Mouse (Mus musculus) kidney, embryonic 16.5 days (tissue): Measurements from ENCODE around the gene Gm49325. TPM values are rescaled to one million over a fixed set of nuclear protein-coding genes. Genes with fewer than 3 reads are reported as not detected.
A peak's percentile ranks its signal among the peaks of the same experiment; 100 is the strongest.

Source experiments
- ATAC-seq: fragments of 200-750 bp; cut with Nextera tagmentation; 2 replicates; pipeline ENCODE4 v1.8.0; 2017; ENCODE audit warnings: moderate TSS enrichment; ENCODE audit not compliant: low FRiP score, low TSS enrichment
- H3K27ac ChIP-seq: fragments of 300-500 bp; sonication (generic); 2 replicates; pipeline ENCODE4 v1.5.1; 2014; ENCODE audit warnings: low read length
- H3K27me3 ChIP-seq: fragments of 300-500 bp; sonication (generic); 2 replicates; pipeline ENCODE4 v1.6.1; 2014; ENCODE audit warnings: low read length, control low read depth, mixed read lengths; ENCODE audit not compliant: insufficient read depth
- H3K36me3 ChIP-seq: fragments of 300-500 bp; sonication (generic); 2 replicates; pipeline ENCODE4 v1.6.1; 2014; ENCODE audit warnings: low read length, control low read depth, mixed read lengths; ENCODE audit not compliant: insufficient read depth
- H3K4me1 ChIP-seq: fragments of 300-500 bp; sonication (generic); 2 replicates; pipeline ENCODE4 v1.6.1; 2014; ENCODE audit warnings: low read length, control low read depth, mixed read lengths; ENCODE audit not compliant: insufficient read depth
- H3K4me2 ChIP-seq: fragments of 300-500 bp; sonication (generic); replicated peaks from 2 replicates; pipeline ENCODE4 v1.6.1; 2014; ENCODE audit warnings: low read depth, low read length
- H3K4me3 ChIP-seq: fragments of 300-500 bp; sonication (generic); 2 replicates; pipeline ENCODE4 v1.5.1; 2014; ENCODE audit warnings: mild to moderate bottlenecking, low read length
- H3K9ac ChIP-seq: fragments of 300-500 bp; sonication (generic); replicated peaks from 2 replicates; pipeline ENCODE4 v1.6.1; 2014; ENCODE audit warnings: low read length
- H3K9me3 ChIP-seq: fragments of 300-500 bp; sonication (generic); 2 replicates; pipeline ENCODE4 v1.6.1; 2016; ENCODE audit warnings: low read length, control low read depth
- WGBS: fragments of 180-500 bp; shearing (Covaris S2); extraction: QIAGEN DNeasy Blood & Tissue Kit; methylation state at CpG from one replicate; pipeline ENCODE4 v1.1.7; 2014; 5-methylcytosine and 5-hydroxymethylcytosine counted together
- polyA plus RNA-seq: library from polyadenylated mRNA; unstranded; fragments of >200 nt; fragmentation: Nextera tagmentation; extraction: Ambion mirVana; gene quantifications from 2 replicates; pipeline ENCODE4 v1.2.1, GENCODE M21; 2015

Gene Gm49325
- polyA plus RNA-seq, 1 experiment from 2014 or later: 2.2 TPM

DNA sequence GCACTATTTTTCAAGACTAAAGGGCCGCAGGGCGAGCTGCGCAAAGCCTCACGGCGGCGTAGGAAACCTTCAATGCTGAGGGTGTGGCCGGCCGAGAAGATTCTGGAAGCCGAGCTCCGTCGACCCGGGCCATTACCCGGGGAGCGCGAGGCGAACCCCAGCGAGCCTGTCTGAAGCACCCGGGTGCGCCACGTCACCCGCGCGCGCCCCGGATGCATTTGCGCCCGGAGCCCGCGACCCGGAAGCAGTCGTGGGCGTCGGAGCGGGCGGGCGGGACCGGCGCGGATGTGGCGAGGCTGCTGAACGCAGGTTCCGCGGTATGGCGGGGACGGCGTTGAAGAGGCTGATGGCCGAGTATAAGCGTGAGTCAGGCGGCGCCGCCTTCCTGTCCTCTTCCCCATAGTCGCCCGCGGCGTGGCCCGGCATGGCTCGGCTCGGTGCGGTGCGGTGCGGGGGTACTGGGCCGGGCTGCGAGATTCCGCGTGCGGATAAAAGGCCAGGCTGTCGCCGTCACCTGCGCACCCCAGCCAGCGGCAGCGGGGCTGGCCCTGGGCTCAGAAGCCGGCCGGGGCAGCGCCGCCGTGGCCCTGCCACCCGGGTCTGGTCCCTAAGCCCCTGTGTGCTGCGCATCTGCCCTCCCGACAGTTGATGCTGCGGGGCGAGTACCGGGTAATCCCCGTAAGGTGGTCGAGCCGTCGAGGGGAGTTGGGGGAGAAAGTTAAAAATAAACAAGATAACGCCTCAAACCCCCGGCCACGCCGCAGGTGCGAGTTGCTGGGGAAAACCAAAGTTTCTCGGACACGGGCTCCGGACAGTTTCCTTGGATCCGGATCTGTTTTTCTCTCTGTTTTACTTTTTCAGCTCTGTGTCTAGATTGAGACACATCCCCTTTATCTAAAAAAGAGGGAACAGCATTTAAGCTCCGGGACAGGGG lies 16.3 kb downstream of the Gm49325 start, which contains the start of gene Ube2g2:
Gene Ube2g2, plus strand, starts transcription at position 221 of the 934 bp plus-strand sequence.
- Histone ChIP-seq H3K4me3 (peak within 1 kb of the TSS; percentile 98), H3K4me1 (peaks cover 29% of the 10 kb centered on the region), H3K27me3 (no peaks in the 10 kb centered on the region), H3K36me3 (peaks cover 12% of the 10 kb centered on the region; the same call in 1 of the 2 replicates), H3K27ac (peak within 1 kb of the TSS; percentile 96), H3K9me3 (no peaks in the 10 kb centered on the region), H3K4me2 (peak within 1 kb of the TSS; percentile 83), H3K9ac (peak within 1 kb of the TSS; percentile 97)
- WGBS: under 1% methylated on average over 90 of the region's 96 CpGs
- peak; percentile 93 for ATAC-seq

DNA sequence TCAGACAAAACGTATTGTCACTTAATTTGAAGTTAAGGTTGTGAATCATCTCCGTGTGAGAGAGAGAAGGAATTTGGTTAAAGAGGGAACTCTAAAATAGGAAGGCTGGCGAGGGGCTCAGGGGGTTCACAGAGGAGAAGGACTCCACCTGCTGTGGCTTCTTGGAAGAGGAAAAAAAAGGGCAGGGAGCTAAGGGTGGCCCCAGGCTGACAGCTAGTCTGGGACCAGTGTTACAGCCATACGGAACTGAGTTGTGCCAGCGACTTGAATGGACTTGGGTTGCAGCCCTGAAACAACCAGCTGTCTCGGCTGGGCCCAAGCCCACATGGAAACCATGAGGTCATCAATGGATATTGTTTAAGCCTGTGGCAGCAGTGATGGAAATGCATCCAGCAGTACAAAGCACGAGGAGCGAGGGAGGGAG lies 17.1 kb downstream of the Gm49325 start:
- 12% methylated on average over 8 of the region's 8 CpGs for WGBS
- H3K27ac ChIP-seq: 0 out of 2 replicates have a peak overlapping the region, but pooled peaks have one; percentile 96
- H3K27me3 ChIP-seq: no peaks in the 10 kb centered on the region
- peak overlapping the region; percentile 97 for H3K9ac ChIP-seq
- H3K4me3 ChIP-seq: peak overlapping the region; percentile 98
- peak overlapping the region; percentile 83 for H3K4me2 ChIP-seq
- ATAC-seq: no peak
- H3K4me1 ChIP-seq: peaks cover 29% of the 10 kb centered on the region
- peaks cover 5% of the 10 kb centered on the region; the same call in 1 of the 2 replicates for H3K36me3 ChIP-seq
- no peaks in the 10 kb centered on the region for H3K9me3 ChIP-seq

DNA sequence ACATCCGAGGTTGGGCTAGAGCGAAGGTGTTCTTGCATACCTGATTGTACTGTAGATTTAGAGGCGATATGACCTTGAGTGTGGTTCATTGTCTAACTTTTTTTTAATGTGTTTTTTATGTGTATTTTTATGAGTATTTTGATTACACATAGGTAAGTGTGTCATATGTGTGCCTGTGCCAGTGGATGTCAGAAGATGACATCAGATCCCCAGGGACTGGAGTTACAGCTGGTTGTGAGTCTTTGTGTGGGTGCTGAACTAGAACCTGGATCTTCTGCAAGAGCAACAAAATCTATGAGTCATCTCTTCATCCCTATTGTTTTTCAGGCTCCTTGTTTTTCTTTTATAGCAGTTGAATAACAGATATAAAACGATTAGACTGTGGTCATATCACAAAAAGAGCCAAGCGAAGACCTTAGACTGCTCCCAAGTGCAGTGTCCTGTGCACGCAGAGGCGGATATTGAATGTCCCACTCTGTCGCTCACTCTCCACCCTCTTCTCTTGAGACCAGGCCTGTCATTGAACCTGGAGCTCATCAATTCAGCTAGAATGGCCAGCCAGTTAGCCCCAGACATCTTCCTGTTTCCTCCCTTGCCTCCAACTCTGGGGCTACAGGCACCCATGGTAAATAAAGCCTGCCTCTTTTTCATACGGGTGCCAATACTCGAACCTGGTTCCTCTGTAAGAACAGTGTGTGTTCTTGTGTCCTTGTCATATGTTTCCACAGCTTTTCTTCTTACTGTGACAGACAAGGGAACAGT lies 17.8 kb downstream of the Gm49325 start:
- Histone ChIP-seq H3K27me3 (no peaks in the 10 kb centered on the region), H3K4me3 (no peak overlapping the region; the same call in 1 of the 2 replicates), H3K4me1 (peaks cover 29% of the 10 kb centered on the region), H3K9me3 (no peaks in the 10 kb centered on the region), H3K36me3 (no peaks in the 10 kb centered on the region), H3K9ac (peak overlapping the region; percentile 97; the same call in 1 of the 2 replicates), H3K27ac (no peak overlapping the region), H3K4me2 (peak overlapping the region; percentile 83)
- ATAC-seq: no peak
- WGBS: 86% methylated on average over 10 of the region's 10 CpGs

DNA sequence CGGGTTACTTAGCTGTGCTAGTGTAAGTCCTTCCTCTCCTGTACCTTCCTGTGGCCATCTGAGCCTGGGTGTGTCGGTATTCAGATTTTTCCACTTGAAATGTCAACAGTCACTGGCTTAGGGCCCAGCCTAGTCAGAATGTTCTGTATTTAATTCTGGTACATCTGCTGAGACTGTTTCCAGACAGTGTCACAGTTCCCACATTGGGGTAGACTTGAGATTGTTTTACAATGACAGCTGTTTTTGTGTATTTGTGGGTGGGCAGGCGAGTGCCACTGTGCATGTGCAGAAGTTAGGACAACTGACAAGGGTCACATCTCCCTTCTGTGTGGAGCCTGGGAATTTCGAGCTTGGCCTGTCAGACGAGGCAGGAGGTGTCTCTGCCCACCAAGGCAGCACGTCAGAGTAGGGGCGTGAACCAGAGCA lies 18.6 kb downstream of the Gm49325 start:
- Histone ChIP-seq H3K36me3 (no peaks in the 10 kb centered on the region), H3K4me3 (no peak overlapping the region), H3K4me1 (peaks cover 29% of the 10 kb centered on the region), H3K9me3 (no peaks in the 10 kb centered on the region), H3K27me3 (no peaks in the 10 kb centered on the region), H3K9ac (no peak overlapping the region), H3K27ac (no peak overlapping the region), H3K4me2 (no peak overlapping the region)
- WGBS: 72% methylated on average over 7 of the region's 7 CpGs
- ATAC-seq: no peak

DNA sequence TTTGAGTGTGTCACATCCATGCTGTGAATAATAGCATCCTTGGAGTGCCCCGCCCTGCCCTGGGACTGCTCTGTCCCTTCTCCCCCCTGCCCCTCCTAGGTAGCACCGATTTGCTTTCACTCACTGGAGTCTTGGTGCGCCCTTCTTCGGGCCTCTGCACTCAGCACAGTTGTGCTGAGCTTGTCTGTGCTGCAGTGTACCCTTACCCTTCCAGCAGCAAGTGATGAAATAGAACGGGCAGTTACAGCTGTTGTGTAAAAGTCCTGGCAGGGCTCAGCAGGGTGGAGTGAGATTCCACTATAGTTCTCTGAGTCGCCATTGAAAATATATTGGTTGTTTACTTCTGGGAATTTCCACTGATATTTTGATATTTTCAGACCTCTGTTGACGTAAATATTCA lies 20.0 kb downstream of the Gm49325 start:
- no peaks in the 10 kb centered on the region for H3K9me3 ChIP-seq
- H3K9ac ChIP-seq: no peak overlapping the region
- WGBS: 71% methylated on average over 7 of the region's 7 CpGs
- peaks cover under 1% of the 10 kb centered on the region; the same call in 1 of the 2 replicates for H3K36me3 ChIP-seq
- H3K4me3 ChIP-seq: no peak overlapping the region
- no peaks in the 10 kb centered on the region for H3K27me3 ChIP-seq
- H3K4me1 ChIP-seq: peaks cover 29% of the 10 kb centered on the region
- no peak overlapping the region for H3K4me2 ChIP-seq
- no peak for ATAC-seq
- H3K27ac ChIP-seq: no peak overlapping the region

DNA sequence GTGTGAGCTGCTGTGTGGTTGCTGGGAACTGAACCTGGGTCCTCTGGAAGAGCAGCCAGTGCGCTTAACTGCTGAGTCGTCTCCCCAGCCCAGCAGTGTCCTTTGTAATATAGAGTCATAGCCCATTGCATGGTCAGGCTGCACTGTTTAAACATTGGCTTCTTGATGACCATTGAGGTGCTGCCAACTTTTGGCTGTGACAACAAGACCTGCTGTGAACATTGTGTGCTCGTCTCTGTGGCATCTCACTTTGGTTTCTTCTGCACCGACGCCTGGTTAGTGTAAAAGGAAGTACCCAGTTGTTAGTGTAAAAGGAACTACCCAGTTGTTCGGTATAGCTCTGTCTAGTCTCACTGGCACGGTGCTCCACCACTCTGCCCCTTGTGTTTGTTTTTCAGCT lies 20.6 kb downstream of the Gm49325 start:
- Histone ChIP-seq H3K36me3 (peaks cover 6% of the 10 kb centered on the region), H3K4me1 (peaks cover 27% of the 10 kb centered on the region), H3K27me3 (no peaks in the 10 kb centered on the region), H3K9me3 (no peaks in the 10 kb centered on the region), H3K9ac (no peak overlapping the region), H3K4me2 (no peak overlapping the region), H3K4me3 (no peak overlapping the region), H3K27ac (no peak overlapping the region)
- ATAC-seq: no peak
- 67% methylated on average over 7 of the region's 7 CpGs for WGBS

DNA sequence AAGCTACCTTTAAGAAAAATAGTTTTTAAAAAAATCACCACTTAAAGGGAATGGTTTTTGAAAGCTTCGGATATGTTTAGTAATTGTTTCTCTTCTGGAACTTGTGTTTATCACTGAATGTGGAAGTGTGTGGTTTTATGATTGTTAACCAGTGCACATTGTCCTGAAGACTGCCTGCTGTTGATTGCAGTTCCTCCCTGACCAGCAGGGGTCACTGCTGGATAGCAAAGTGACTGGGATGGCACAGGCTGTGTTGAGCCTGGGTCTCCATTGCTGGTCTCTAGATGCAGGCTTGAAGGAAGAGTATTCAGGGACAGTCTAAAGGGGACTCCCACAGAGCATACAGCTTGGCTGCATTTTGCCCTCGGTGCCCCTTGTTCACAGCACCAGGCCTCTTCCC lies 21.5 kb downstream of the Gm49325 start:
- no peak overlapping the region for H3K27ac ChIP-seq
- WGBS: 49% methylated on average over 2 of the region's 2 CpGs
- no peak overlapping the region for H3K4me2 ChIP-seq
- peaks cover 24% of the 10 kb centered on the region for H3K4me1 ChIP-seq
- H3K36me3 ChIP-seq: peaks cover 11% of the 10 kb centered on the region
- H3K4me3 ChIP-seq: no peak overlapping the region
- H3K9me3 ChIP-seq: no peaks in the 10 kb centered on the region
- H3K9ac ChIP-seq: no peak overlapping the region
- H3K27me3 ChIP-seq: no peaks in the 10 kb centered on the region
- peak; percentile 72 for ATAC-seq

DNA sequence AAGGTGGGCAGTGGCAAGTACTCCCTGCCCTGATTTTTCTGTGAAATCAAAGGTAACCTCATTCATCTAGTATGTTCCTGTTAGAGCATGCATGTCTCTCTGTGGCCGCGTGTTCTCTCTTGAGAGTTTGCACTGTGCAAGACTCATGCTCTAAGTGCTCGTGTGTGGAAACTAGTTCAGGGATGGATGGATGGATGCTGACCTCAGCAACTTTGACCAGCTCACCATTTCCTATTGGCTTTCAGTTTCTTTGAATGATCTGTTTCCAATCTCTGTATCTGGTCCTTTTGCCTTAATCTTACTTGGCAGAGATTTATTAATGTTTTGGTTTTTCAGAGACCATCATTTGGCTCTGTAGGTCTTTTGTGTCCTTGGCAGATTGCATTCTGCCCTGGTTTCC lies 23.2 kb downstream of the Gm49325 start:
- Histone ChIP-seq H3K4me3 (no peak overlapping the region), H3K4me2 (no peak overlapping the region), H3K36me3 (peaks cover 19% of the 10 kb centered on the region), H3K4me1 (peaks cover 17% of the 10 kb centered on the region), H3K9ac (no peak overlapping the region), H3K27me3 (no peaks in the 10 kb centered on the region), H3K27ac (no peak overlapping the region), H3K9me3 (no peaks in the 10 kb centered on the region)
- WGBS: 79% methylated on average over 3 of the region's 3 CpGs
- no peak for ATAC-seq

DNA sequence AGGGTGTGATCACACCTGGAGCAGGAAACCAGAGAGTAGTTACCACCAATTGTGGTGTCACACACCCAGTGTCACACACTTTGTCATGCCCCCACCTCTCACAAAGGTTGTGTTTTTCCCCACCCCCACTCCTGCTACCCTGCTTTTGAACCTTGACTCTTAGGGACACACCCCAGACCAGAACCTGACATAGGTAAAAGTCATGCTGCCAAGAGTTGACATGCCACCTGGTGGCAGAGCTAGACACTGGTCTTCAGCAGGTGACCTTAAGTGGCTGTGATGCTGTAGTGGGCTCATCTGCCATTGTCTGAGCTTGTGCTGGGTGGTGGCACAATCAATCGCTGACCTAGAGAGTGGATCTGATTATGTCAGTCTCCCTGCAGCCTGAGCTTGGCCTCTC lies 24.0 kb downstream of the Gm49325 start:
- 89% methylated on average over 1 of the region's 1 CpGs for WGBS
- no peaks in the 10 kb centered on the region for H3K9me3 ChIP-seq

More for the DNA sequence above, 24.0 kb downstream of the Gm49325 start:
- Histone ChIP-seq H3K4me3 (no peak overlapping the region), H3K9ac (no peak overlapping the region), H3K27me3 (no peaks in the 10 kb centered on the region), H3K4me2 (no peak overlapping the region), H3K4me1 (peaks cover 13% of the 10 kb centered on the region; the same call in 1 of the 2 replicates), H3K27ac (no peak overlapping the region), H3K36me3 (peaks cover 23% of the 10 kb centered on the region)
- no peak for ATAC-seq
